Mouse (Mus musculus): ENCODE measurements around the gene Scp2. TPM values are rescaled to one million over a fixed set of nuclear protein-coding genes. Genes with fewer than 3 reads are reported as not detected.

Scp2 gene
- polyA plus RNA-seq, 1 experiment: 804 TPM

GRCm38 (mm10) chr4:108077224-108077955 is 67.4 kb downstream of the Scp2 start:
- peaks cover 2% of the 10 kb centered on the region; the same call in 1 of the 2 replicates for H3K4me1 ChIP-seq (ENCODE audit: control insufficient read depth, insufficient read depth, insufficient read length, low read length)
- H3K4me3 ChIP-seq (ENCODE audit: insufficient read depth, low read depth, low read length): no peak overlapping the region
- H3K27ac ChIP-seq (replicated peaks; ENCODE audit: low read depth, low read length): no peak overlapping the region

GRCm38 (mm10) chr4:108074204-108074823 is 70.5 kb downstream of the Scp2 start:
- Histone ChIP-seq H3K27ac (replicated peaks; ENCODE audit: low read depth, low read length) (peak overlapping the region; percentile 52; the same call in 1 of the 2 replicates), H3K4me1 (ENCODE audit: control insufficient read depth, insufficient read depth, insufficient read length, low read length) (peaks cover 3% of the 10 kb centered on the region; the same call in 1 of the 2 replicates), H3K4me3 (ENCODE audit: insufficient read depth, low read depth, low read length) (no peak overlapping the region)

- H3K27ac ChIP-seq (replicated peaks; ENCODE audit: low read depth, low read length): no peak overlapping the region
- H3K4me3 ChIP-seq (ENCODE audit: insufficient read depth, low read depth, low read length): no peak overlapping the region
- peaks cover 14% of the 10 kb centered on the region; the same call in 1 of the 2 replicates for H3K4me1 ChIP-seq (ENCODE audit: control insufficient read depth, insufficient read depth, insufficient read length, low read length)
Measured at GRCm38 (mm10) chr4:108072086-108072485, 72.7 kb downstream of the Scp2 start.

- H3K4me1 ChIP-seq (ENCODE audit: control insufficient read depth, insufficient read depth, insufficient read length, low read length): peaks cover 14% of the 10 kb centered on the region; the same call in 1 of the 2 replicates
- H3K4me3 ChIP-seq (ENCODE audit: insufficient read depth, low read depth, low read length): peak overlapping the region; percentile 68
- peak overlapping the region; percentile 89 for H3K27ac ChIP-seq (replicated peaks; ENCODE audit: low read depth, low read length)
Measured at GRCm38 (mm10) chr4:108071235-108071901, 73.4 kb downstream of the Scp2 start.

GRCm38 (mm10) chr4:108070723-108071122 is 74.1 kb downstream of the Scp2 start:
- Histone ChIP-seq H3K27ac (replicated peaks; ENCODE audit: low read depth, low read length) (peak overlapping the region; percentile 89), H3K4me3 (ENCODE audit: insufficient read depth, low read depth, low read length) (peak overlapping the region; percentile 68), H3K4me1 (ENCODE audit: control insufficient read depth, insufficient read depth, insufficient read length, low read length) (peaks cover 18% of the 10 kb centered on the region)

- Histone ChIP-seq H3K4me3 (ENCODE audit: insufficient read depth, low read depth, low read length) (peak overlapping the region; percentile 68), H3K4me1 (ENCODE audit: control insufficient read depth, insufficient read depth, insufficient read length, low read length) (peaks cover 18% of the 10 kb centered on the region), H3K27ac (replicated peaks; ENCODE audit: low read depth, low read length) (peak overlapping the region; percentile 89)
Measured at GRCm38 (mm10) chr4:108070286-108070685, 74.5 kb downstream of the Scp2 start.

GRCm38 (mm10) chr4:108068081-108068480 is 76.7 kb downstream of the Scp2 start:
- H3K27ac ChIP-seq (replicated peaks; ENCODE audit: low read depth, low read length): peak overlapping the region; percentile 86
- H3K4me1 ChIP-seq (ENCODE audit: control insufficient read depth, insufficient read depth, insufficient read length, low read length): peaks cover 22% of the 10 kb centered on the region
- no peak overlapping the region; the same call in 1 of the 2 replicates for H3K4me3 ChIP-seq (ENCODE audit: insufficient read depth, low read depth, low read length)

- Histone ChIP-seq H3K27ac (replicated peaks; ENCODE audit: low read depth, low read length) (peak overlapping the region; percentile 86), H3K4me3 (ENCODE audit: insufficient read depth, low read depth, low read length) (no peak overlapping the region), H3K4me1 (ENCODE audit: control insufficient read depth, insufficient read depth, insufficient read length, low read length) (peaks cover 22% of the 10 kb centered on the region)
Measured at GRCm38 (mm10) chr4:108067261-108067660, 77.5 kb downstream of the Scp2 start.

GRCm38 (mm10) chr4:108066569-108066968 is 78.2 kb downstream of the Scp2 start:
- peaks cover 22% of the 10 kb centered on the region for H3K4me1 ChIP-seq (ENCODE audit: control insufficient read depth, insufficient read depth, insufficient read length, low read length)
- H3K27ac ChIP-seq (replicated peaks; ENCODE audit: low read depth, low read length): peak overlapping the region; percentile 55
- no peak overlapping the region for H3K4me3 ChIP-seq (ENCODE audit: insufficient read depth, low read depth, low read length)

- H3K27ac ChIP-seq (replicated peaks; ENCODE audit: low read depth, low read length): peak overlapping the region; percentile 75
Measured at GRCm38 (mm10) chr4:108065176-108065844, 79.5 kb downstream of the Scp2 start.

GRCm38 (mm10) chr4:108063616-108064015 is 81.2 kb downstream of the Scp2 start:
- H3K27ac ChIP-seq (replicated peaks; ENCODE audit: low read depth, low read length): peak overlapping the region; percentile 92
- H3K4me1 ChIP-seq (ENCODE audit: control insufficient read depth, insufficient read depth, insufficient read length, low read length): peaks cover 24% of the 10 kb centered on the region
- no peak overlapping the region for H3K4me3 ChIP-seq (ENCODE audit: insufficient read depth, low read depth, low read length)

More at GRCm38 (mm10) chr4:108065176-108065844, 79.5 kb downstream of the Scp2 start:
- peaks cover 25% of the 10 kb centered on the region for H3K4me1 ChIP-seq (ENCODE audit: control insufficient read depth, insufficient read depth, insufficient read length, low read length)
- no peak overlapping the region for H3K4me3 ChIP-seq (ENCODE audit: insufficient read depth, low read depth, low read length)

GRCm38 (mm10) chr4:108062524-108062923 is 82.3 kb downstream of the Scp2 start:
- H3K27ac ChIP-seq (replicated peaks; ENCODE audit: low read depth, low read length): peak overlapping the region; percentile 5
- H3K4me3 ChIP-seq (ENCODE audit: insufficient read depth, low read depth, low read length): no peak overlapping the region
- peaks cover 18% of the 10 kb centered on the region for H3K4me1 ChIP-seq (ENCODE audit: control insufficient read depth, insufficient read depth, insufficient read length, low read length)

GRCm38 (mm10) chr4:108060774-108061173 is 84.0 kb downstream of the Scp2 start:
- peaks cover 11% of the 10 kb centered on the region for H3K4me1 ChIP-seq (ENCODE audit: control insufficient read depth, insufficient read depth, insufficient read length, low read length)
- peak overlapping the region; percentile 47; the same call in 1 of the 2 replicates for H3K27ac ChIP-seq (replicated peaks; ENCODE audit: low read depth, low read length)
- no peak overlapping the region for H3K4me3 ChIP-seq (ENCODE audit: insufficient read depth, low read depth, low read length)

- H3K4me1 ChIP-seq (ENCODE audit: control insufficient read depth, insufficient read depth, insufficient read length, low read length): peaks cover 11% of the 10 kb centered on the region
- no peak overlapping the region for H3K4me3 ChIP-seq (ENCODE audit: insufficient read depth, low read depth, low read length)
- H3K27ac ChIP-seq (replicated peaks; ENCODE audit: low read depth, low read length): peak overlapping the region; percentile 41
Measured at GRCm38 (mm10) chr4:108059601-108060379, 85.0 kb downstream of the Scp2 start.

Data from brown adipose tissue, adult 24 weeks (tissue).